Mouse (Mus musculus) MEL (cell line): ENCODE results near the gene Cog4.

Experiments used
- CTCF ChIP-seq, 3 experiments: IDR thresholded peaks in 2 of 3; conservative IDR thresholded peaks in 1 of 3; 2 replicates each; pipeline ENCODE4 v1.5.1; 2011 to 2012; ENCODE audit warnings: low read length in 3 of 3, low read depth in 2 of 3, mild to moderate bottlenecking in 2 of 3, improper control_type of control experiment in 1 of 3, inconsistent platforms in 1 of 3, mixed read lengths in 1 of 3, moderate library complexity in 1 of 3; ENCODE audit not compliant: control insufficient read depth in 1 of 3, insufficient read depth in 1 of 3, poor library complexity in 1 of 3, severe bottlenecking in 1 of 3
- EP300 ChIP-seq, 2 experiments: IDR thresholded peaks; 2 replicates each; pipeline ENCODE4 v1.6.1; 2011; ENCODE audit warnings: improper control_type of control experiment in 2 of 2, low read length in 2 of 2, low read depth in 1 of 2, mild to moderate bottlenecking in 1 of 2
- GABPA ChIP-seq: IDR thresholded peaks from 2 replicates; pipeline ENCODE4 v1.6.1; 2012; ENCODE audit warnings: low read depth, mild to moderate bottlenecking, inconsistent platforms, low read length, improper control_type of control experiment, moderate library complexity
- MAZ ChIP-seq: IDR thresholded peaks from 2 replicates; pipeline ENCODE4 v1.6.1; 2012; ENCODE audit warnings: low read depth, mild to moderate bottlenecking, inconsistent platforms, low read length, improper control_type of control experiment
- MEF2A ChIP-seq: IDR thresholded peaks from 2 replicates; pipeline ENCODE4 v1.6.1; 2014; ENCODE audit warnings: low read depth, mild to moderate bottlenecking, inconsistent platforms, low read length, improper control_type of control experiment; ENCODE audit not compliant: poor library complexity, insufficient replicate concordance, severe bottlenecking; ENCODE audit errors: extremely low read depth
- POLR2A ChIP-seq, 2 experiments: IDR thresholded peaks; 2 replicates each; pipeline ENCODE4 v1.6.1; 2011 to 2012; ENCODE audit warnings: low read length in 2 of 2, mild to moderate bottlenecking in 2 of 2, control low read depth in 1 of 2, improper control_type of control experiment in 1 of 2, low read depth in 1 of 2, moderate library complexity in 1 of 2; ENCODE audit not compliant: control insufficient read depth in 1 of 2, insufficient read depth in 1 of 2, poor library complexity in 1 of 2
- POLR2AphosphoS5 ChIP-seq: IDR thresholded peaks from 2 replicates; pipeline ENCODE4 v1.6.1; 2012; ENCODE audit warnings: low read depth, borderline replicate concordance, mild to moderate bottlenecking, inconsistent platforms, low read length, moderate library complexity, mixed read lengths
- TCF12 ChIP-seq: IDR thresholded peaks from 2 replicates; pipeline ENCODE4 v1.6.1; 2014; ENCODE audit warnings: low read depth, mild to moderate bottlenecking, inconsistent platforms, low read length, improper control_type of control experiment, moderate library complexity
- UBTF ChIP-seq: IDR thresholded peaks from 2 replicates; pipeline ENCODE4 v1.6.1; 2012; ENCODE audit warnings: low read depth, mild to moderate bottlenecking, inconsistent platforms, low read length, improper control_type of control experiment, moderate library complexity, borderline replicate concordance; ENCODE audit not compliant: insufficient read depth
- ZMIZ1 ChIP-seq: IDR thresholded peaks from 2 replicates; pipeline ENCODE4 v1.6.1; 2012; ENCODE audit warnings: low read depth, mild to moderate bottlenecking, inconsistent platforms, low read length, improper control_type of control experiment, moderate library complexity
- ZNF384 ChIP-seq: IDR thresholded peaks from 2 replicates; pipeline ENCODE4 v1.6.1; 2012; ENCODE audit warnings: low read depth, mild to moderate bottlenecking, inconsistent platforms, low read length, improper control_type of control experiment

DNA sequence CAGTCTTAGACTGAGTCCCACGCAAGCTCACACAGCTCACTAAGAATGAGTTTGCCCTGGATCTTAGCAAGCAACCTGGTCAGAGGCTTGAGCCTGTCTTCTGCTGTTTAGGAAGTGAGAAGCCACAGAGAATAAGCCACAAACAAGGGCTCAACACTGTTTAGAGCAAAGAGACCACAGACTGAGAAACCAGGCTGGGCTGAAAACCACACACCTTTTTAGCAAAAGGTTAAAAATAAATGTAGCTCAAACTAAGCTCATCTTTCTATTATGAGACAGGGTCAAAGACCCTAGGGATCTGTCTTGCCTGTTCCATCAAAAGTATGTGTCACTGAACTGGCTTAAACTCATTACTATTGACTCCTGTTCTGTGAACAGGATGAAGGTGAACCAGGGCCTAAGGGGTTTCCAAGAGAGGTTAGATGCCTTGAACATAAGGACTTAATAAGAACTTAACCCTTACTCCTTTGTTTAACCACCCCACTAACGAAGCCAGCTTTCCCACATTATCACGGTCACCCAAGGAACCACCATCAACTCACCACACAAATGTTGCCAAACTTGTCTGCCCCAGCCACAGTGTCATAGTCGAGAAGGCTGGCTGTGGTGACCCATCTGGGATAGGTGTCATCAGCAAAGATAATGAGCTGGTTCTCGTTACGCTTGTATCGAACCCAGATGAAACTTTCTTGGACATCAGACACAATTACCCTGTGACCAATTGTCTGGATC is 33.2 kb upstream of the Cog4 start:
- TF ChIP-seq CTCF (IDR thresholded peaks at IDR 0.05 in 2 of 3, conservative IDR thresholded peaks at IDR 0.05 in 1 of 3; ENCODE audit: control insufficient read depth in 1 of 3, insufficient read depth in 1 of 3, low read depth in 2 of 3, low read length in 3 of 3, poor library complexity in 1 of 3, severe bottlenecking in 1 of 3) (no peak), UBTF (no peak), GABPA (no peak), ZNF384 (no peak), POLR2A (IDR thresholded peaks at IDR 0.05; ENCODE audit: control insufficient read depth in 1 of 2, insufficient read depth in 1 of 2, low read depth in 1 of 2, low read length in 2 of 2, poor library complexity in 1 of 2) (no peak), ZMIZ1 (no peak), MAZ (no peak), TCF12 (no peak), EP300 (IDR thresholded peaks at IDR 0.05; ENCODE audit: low read depth in 1 of 2, low read length in 2 of 2) (no peak), POLR2AphosphoS5 (no peak), MEF2A (no peak)
